Mouse (Mus musculus) small intestine, adult 2 months (tissue): ENCODE results near the gene Hinfp. TPM values are rescaled to one million over a fixed set of nuclear protein-coding genes. Genes with fewer than 3 reads are reported as not detected.

ENCODE experiments used
- H3K27ac ChIP-seq: fragments of 200-500 bp; 2 replicates; pipeline ENCODE4 v1.5.1; 2012; ENCODE audit warnings: low read depth, low read length, control low read depth, inconsistent platforms; ENCODE audit not compliant: insufficient read depth
- H3K27me3 ChIP-seq: fragments of 200-500 bp; 2 replicates; pipeline ENCODE4 v1.6.1; 2012; ENCODE audit warnings: mild to moderate bottlenecking, moderate library complexity, low read length, inconsistent platforms; ENCODE audit not compliant: control insufficient read depth, insufficient read depth
- H3K36me3 ChIP-seq: fragments of 200-500 bp; 2 replicates; pipeline ENCODE4 v1.6.1; 2012; ENCODE audit warnings: mild to moderate bottlenecking, low read length, control low read depth, inconsistent platforms; ENCODE audit not compliant: control insufficient read depth, insufficient read depth
- H3K4me1 ChIP-seq: fragments of 200-500 bp; 2 replicates; pipeline ENCODE4 v1.6.1; 2012; ENCODE audit warnings: low read length, inconsistent platforms, mixed read lengths; ENCODE audit not compliant: control insufficient read depth, insufficient read depth, insufficient read length
- H3K4me3 ChIP-seq: fragments of 200-500 bp; 2 replicates; pipeline ENCODE4 v1.5.1; 2012; ENCODE audit warnings: low read depth, mild to moderate bottlenecking, control low read depth, inconsistent platforms, low read length, moderate library complexity
- CTCF ChIP-seq: fragments of 200-500 bp; IDR thresholded peaks from 2 replicates; pipeline ENCODE4 v1.5.1; 2012; ENCODE audit warnings: low read depth, mild to moderate bottlenecking, control low read depth, inconsistent platforms, low read length, moderate library complexity, mixed read lengths; ENCODE audit not compliant: insufficient replicate concordance, insufficient read length; ENCODE audit errors: extremely low read depth
- POLR2A ChIP-seq: fragments of 200-500 bp; IDR thresholded peaks from 2 replicates; pipeline ENCODE4 v1.6.1; 2012; ENCODE audit warnings: low read depth, mild to moderate bottlenecking, control low read depth, inconsistent platforms, low read length, moderate library complexity
- WGBS: fragments of 180-500 bp; shearing (Covaris S2); methylation state at CpG from one replicate; pipeline ENCODE4 v1.1.7; 2018; 5-methylcytosine and 5-hydroxymethylcytosine counted together
- polyA plus RNA-seq: library from polyadenylated mRNA; depleted of rRNA; stranded (reverse); fragments of >200 nt; gene quantifications from 2 replicates; pipeline ENCODE4 v1.2.3, GENCODE M21; 2012

The Hinfp gene
- polyA plus RNA-seq, 1 experiment, result 20.8 TPM

- peaks cover 22% of the 10 kb centered on the region for H3K27me3 ChIP-seq
- H3K4me3 ChIP-seq, result peak overlapping the region; percentile 51
- 5% methylated on average over 47 of the region's 47 CpGs for WGBS
- H3K27ac ChIP-seq, result no peak overlapping the region
- TF ChIP-seq CTCF (no peak), POLR2A (no peak)
- H3K36me3 ChIP-seq, result peaks cover 8% of the 10 kb centered on the region; the same call in 1 of the 2 replicates
- H3K4me1 ChIP-seq, result peaks cover 10% of the 10 kb centered on the region
These were observed 17.9 kb downstream of the Hinfp start for GRCm38 (mm10) chr9:44287401-44288075.

- 33% methylated on average over 11 of the region's 11 CpGs for WGBS
- no peak for TF ChIP-seq POLR2A
- no peak for TF ChIP-seq CTCF
- Histone ChIP-seq H3K27ac (no peak overlapping the region), H3K27me3 (peaks cover 22% of the 10 kb centered on the region), H3K4me3 (peak overlapping the region; percentile 51), H3K4me1 (peaks cover 10% of the 10 kb centered on the region), H3K36me3 (peaks cover 6% of the 10 kb centered on the region; the same call in 1 of the 2 replicates)
These were observed 18.5 kb downstream of the Hinfp start for GRCm38 (mm10) chr9:44287003-44287400.

- no peak for TF ChIP-seq POLR2A
- no peak for TF ChIP-seq CTCF
These were observed 19.1 kb downstream of the Hinfp start for GRCm38 (mm10) chr9:44286256-44286850.

GRCm38 (mm10) chr9:44283183-44283582 is 22.3 kb downstream of the Hinfp start:
- Histone ChIP-seq H3K4me1 (peaks cover 10% of the 10 kb centered on the region), H3K36me3 (no peaks in the 10 kb centered on the region), H3K27ac (no peak overlapping the region), H3K4me3 (no peak overlapping the region), H3K27me3 (peaks cover 20% of the 10 kb centered on the region)
- TF ChIP-seq POLR2A (no peak), CTCF (no peak)
- WGBS, result 51% methylated on average over 5 of the region's 5 CpGs

More at GRCm38 (mm10) chr9:44286256-44286850, 19.1 kb downstream of the Hinfp start:
- peaks cover 10% of the 10 kb centered on the region for H3K4me1 ChIP-seq
- H3K27me3 ChIP-seq, result peaks cover 22% of the 10 kb centered on the region
- no peak overlapping the region for H3K27ac ChIP-seq
- H3K36me3 ChIP-seq, result peaks cover 3% of the 10 kb centered on the region; the same call in 1 of the 2 replicates
- no peak overlapping the region for H3K4me3 ChIP-seq
- 17% methylated on average over 6 of the region's 6 CpGs for WGBS

- TF ChIP-seq POLR2A (no peak), CTCF (no peak)
- WGBS, result 73% methylated on average over 4 of the region's 4 CpGs
- Histone ChIP-seq H3K27me3 (no peaks in the 10 kb centered on the region), H3K4me3 (no peak overlapping the region), H3K4me1 (peaks cover 2% of the 10 kb centered on the region; the same call in 1 of the 2 replicates), H3K27ac (no peak overlapping the region), H3K36me3 (no peaks in the 10 kb centered on the region)
These were observed 35.5 kb downstream of the Hinfp start for GRCm38 (mm10) chr9:44269973-44270372.

- WGBS, result 78% methylated on average over 3 of the region's 3 CpGs
- H3K27ac ChIP-seq, result no peak overlapping the region
- H3K4me3 ChIP-seq, result no peak overlapping the region
- H3K27me3 ChIP-seq, result no peaks in the 10 kb centered on the region
- peak; percentile 43; the same call in 1 of the 2 replicates for TF ChIP-seq CTCF
- TF ChIP-seq POLR2A, result no peak
- peaks cover 2% of the 10 kb centered on the region; the same call in 1 of the 2 replicates for H3K4me1 ChIP-seq
- H3K36me3 ChIP-seq, result peaks cover under 1% of the 10 kb centered on the region; the same call in 1 of the 2 replicates
These were observed 36.4 kb downstream of the Hinfp start for GRCm38 (mm10) chr9:44269077-44269476.

- Histone ChIP-seq H3K27me3 (no peaks in the 10 kb centered on the region), H3K27ac (peak within 1 kb of the TSS; percentile 82), H3K36me3 (peaks cover 2% of the 10 kb centered on the region; the same call in 1 of the 2 replicates), H3K4me3 (peak within 1 kb of the TSS; percentile 73), H3K4me1 (peaks cover 2% of the 10 kb centered on the region; the same call in 1 of the 2 replicates)
- WGBS, result 30% methylated on average over 6 of the region's 6 CpGs
- TF ChIP-seq CTCF (no peak), POLR2A (no peak)
These were observed 37.0 kb downstream of the Hinfp start, which contains the start of gene Nlrx1 for GRCm38 (mm10) chr9:44268432-44268831. Nlrx1 (minus strand) TSS chr9:44268599.
